Mouse (Mus musculus): ENCODE results near the gene Hexb.

DNA sequence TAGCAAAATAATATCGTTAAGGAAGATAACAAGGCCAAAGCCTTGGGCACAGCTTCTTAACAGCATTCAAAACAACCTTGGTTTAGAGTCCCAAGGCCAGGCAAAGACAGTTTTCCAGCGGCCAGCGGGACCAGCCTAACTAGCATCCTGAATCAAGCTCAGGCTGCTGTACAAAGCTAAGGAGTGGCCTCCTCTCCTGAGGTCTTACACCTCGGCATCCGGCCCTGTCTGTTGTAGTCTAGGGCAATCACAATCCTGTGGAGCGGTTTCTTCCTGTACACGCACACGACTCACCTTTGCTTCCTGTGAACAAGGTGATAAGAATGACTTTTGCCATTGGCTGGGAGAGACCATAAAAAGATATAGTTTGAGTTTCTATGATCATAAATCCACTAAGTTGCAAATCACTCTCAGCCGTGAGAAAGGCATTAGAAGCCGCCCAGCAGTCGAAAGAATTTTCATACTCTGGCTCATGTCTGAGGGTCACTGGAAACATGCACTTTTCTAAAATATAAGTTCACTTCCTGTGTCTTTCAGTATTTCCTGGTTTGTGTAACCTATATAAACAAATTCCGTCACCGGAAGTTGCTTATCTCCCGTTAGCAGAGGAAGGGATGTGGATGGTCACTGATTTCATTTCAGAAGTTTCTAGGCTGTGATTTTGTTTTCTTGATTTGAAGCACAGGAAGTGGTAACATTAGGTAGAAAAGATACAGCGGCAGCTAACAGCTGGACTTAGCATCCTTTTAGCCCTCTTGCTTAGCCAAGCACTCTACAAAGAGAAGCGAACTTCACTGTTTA lies 40.2 kb upstream of the Hexb start:
- TF ChIP-seq ZC3H11A (IDR thresholded peaks at IDR 0.05; ENCODE audit: borderline replicate concordance, low read depth, low read length) = no peak
- no peak for TF ChIP-seq MAFK (IDR thresholded peaks at IDR 0.05; ENCODE audit: insufficient read depth, low read depth, low read length)
- TF ChIP-seq ZNF384 (IDR thresholded peaks at IDR 0.05; ENCODE audit: low read depth, low read length) = no peak
